Mouse (Mus musculus): ENCODE data around the gene Gm28374.
"Not testable (repeated sequence)": the region's sequence is repeated elsewhere in the genome, so short reads cannot be mapped to it uniquely, and the experiment has no call there.

Gm28374 gene

GRCm38 (mm10) chr19:6056696-6057095 lies 25.4 kb downstream of the Gm28374 start:
- DNase-seq = no peak

- peak in 1 of 2 experiments; percentile 3 for DNase-seq
These were observed 27.8 kb downstream of the Gm28374 start for GRCm38 (mm10) chr19:6054296-6054695.

GRCm38 (mm10) chr19:6052516-6052915 lies 29.5 kb downstream of the Gm28374 start:
- DNase-seq = peak in 1 of 2 experiments; percentile 4

GRCm38 (mm10) chr19:6048681-6049410 lies 33.2 kb downstream of the Gm28374 start:
- peak in 1 of 2 experiments; percentile 6 for DNase-seq

- peak in 1 of 2 experiments; percentile 10 for DNase-seq
These were observed 34.2 kb downstream of the Gm28374 start for GRCm38 (mm10) chr19:6047899-6048166.

GRCm38 (mm10) chr19:6047154-6047898 lies 34.7 kb downstream of the Gm28374 start:
- DNase-seq = peak in 1 of 2 experiments; percentile 20

GRCm38 (mm10) chr19:6046294-6047153 lies 35.5 kb downstream of the Gm28374 start, which contains the start of gene Syvn1:
Syvn1 (plus strand) TSS chr19:6046576.
- DNase-seq = peak; percentile 89 to 91

- peak in 1 of 2 experiments; percentile 4 for DNase-seq
These were observed 36.4 kb downstream of the Gm28374 start for GRCm38 (mm10) chr19:6045366-6046293.

- not testable (repeated sequence) for DNase-seq
These were observed 38.0 kb downstream of the Gm28374 start for GRCm38 (mm10) chr19:6044102-6044501.

GRCm38 (mm10) chr19:6042293-6042692 lies 39.8 kb downstream of the Gm28374 start:
- DNase-seq = no peak

GRCm38 (mm10) chr19:6040002-6040401 lies 42.1 kb downstream of the Gm28374 start:
- DNase-seq = no peak

- DNase-seq = no peak
These were observed 43.7 kb downstream of the Gm28374 start for GRCm38 (mm10) chr19:6038326-6038725.

GRCm38 (mm10) chr19:6037695-6038094 lies 44.4 kb downstream of the Gm28374 start:
- no peak for DNase-seq

GRCm38 (mm10) chr19:6035966-6036585 lies 46.0 kb downstream of the Gm28374 start:
- DNase-seq = no peak

- DNase-seq = no peak
These were observed 51.4 kb downstream of the Gm28374 start for GRCm38 (mm10) chr19:6030520-6031280.

- DNase-seq = no peak
These were observed 52.6 kb downstream of the Gm28374 start for GRCm38 (mm10) chr19:6029426-6029825.

- no peak for DNase-seq
These were observed 53.1 kb downstream of the Gm28374 start for GRCm38 (mm10) chr19:6028991-6029390.
